Mouse (Mus musculus) inflammation-experienced regulatory T-cells, adult 6 months (primary cell): ENCODE results near the gene Mtg1. TPM values are rescaled to one million over a fixed set of nuclear protein-coding genes. Genes with fewer than 3 reads are reported as not detected.
"Not testable (repeated sequence)": the region's sequence is repeated elsewhere in the genome, so short reads cannot be mapped to it uniquely, and the experiment has no call there.

ENCODE experiments used
- ATAC-seq: one replicate; pipeline ENCODE4 v1.8.0; 2017
- polyA plus RNA-seq, 3 experiments: library from polyadenylated mRNA; unstranded; fragments of 100-300 nt; shearing (Covaris generic); gene quantifications; one replicate each; pipeline ENCODE4 v1.2.1; 2017

Mtg1 gene
- polyA plus RNA-seq, 3 experiments from 2014 or later, result 16.4 to 28.8 (median 22.9) TPM

DNA sequence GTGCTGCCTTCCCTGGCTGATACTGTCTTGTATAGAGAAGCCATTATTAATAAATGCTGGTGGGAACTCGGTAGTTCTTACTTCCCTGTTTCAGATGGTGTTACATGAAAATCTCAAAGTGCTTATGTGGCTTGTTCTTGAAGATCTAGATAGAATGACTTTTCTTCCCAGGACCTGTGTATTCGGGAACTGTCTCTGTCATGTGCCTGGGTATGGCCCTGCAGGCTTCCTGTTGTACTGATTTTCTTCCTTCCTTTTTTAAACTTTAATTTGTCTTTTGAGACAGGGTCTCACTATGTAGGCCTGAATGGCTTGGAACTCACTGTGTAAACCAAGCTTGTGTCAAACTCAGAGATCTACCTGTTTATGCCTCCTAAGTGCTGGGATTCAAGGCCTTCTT, 9.5 kb upstream of the Mtg1 start:
- no peak for ATAC-seq

DNA sequence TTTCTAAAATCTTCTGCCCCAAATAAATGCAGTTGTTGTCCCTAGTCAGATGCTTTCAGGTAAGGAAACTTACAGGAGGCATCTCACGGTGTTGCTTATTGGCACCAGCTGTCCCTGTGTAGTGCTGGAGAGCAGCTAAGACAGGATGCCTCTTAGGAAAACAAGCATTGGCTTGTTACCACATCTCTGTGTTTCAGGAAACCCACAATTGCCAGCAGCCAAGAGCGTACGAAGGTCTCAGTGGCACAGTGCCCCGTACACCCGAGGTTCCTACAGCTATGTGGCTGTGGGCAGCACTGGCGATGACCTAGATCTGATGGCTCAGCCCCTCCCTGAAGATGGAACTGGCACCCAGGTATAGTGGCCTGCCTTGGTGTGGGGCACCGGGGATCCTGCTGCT, 5.2 kb upstream of the Mtg1 start:
- ATAC-seq, result not testable (repeated sequence)

DNA sequence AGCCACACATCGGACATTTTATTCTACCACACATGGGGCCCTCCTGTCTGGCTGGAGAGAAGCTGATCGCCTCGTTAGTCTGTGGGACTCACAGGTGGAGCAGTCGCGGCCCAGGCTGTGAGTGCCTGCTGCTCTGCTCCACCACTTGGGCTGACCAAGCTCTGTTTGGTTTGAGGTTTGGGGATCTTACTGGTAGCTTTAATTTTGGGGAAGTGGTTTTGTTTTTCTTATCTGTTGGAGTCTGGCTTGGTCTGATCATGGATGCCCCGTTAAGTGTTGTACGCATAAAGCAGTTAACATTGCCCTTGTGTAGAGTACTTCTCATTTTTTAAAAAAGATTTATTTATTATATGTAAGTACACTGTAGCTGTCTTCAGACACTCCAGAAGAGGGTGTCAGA, 3.3 kb upstream of the Mtg1 start:
- not testable (repeated sequence) for ATAC-seq

DNA sequence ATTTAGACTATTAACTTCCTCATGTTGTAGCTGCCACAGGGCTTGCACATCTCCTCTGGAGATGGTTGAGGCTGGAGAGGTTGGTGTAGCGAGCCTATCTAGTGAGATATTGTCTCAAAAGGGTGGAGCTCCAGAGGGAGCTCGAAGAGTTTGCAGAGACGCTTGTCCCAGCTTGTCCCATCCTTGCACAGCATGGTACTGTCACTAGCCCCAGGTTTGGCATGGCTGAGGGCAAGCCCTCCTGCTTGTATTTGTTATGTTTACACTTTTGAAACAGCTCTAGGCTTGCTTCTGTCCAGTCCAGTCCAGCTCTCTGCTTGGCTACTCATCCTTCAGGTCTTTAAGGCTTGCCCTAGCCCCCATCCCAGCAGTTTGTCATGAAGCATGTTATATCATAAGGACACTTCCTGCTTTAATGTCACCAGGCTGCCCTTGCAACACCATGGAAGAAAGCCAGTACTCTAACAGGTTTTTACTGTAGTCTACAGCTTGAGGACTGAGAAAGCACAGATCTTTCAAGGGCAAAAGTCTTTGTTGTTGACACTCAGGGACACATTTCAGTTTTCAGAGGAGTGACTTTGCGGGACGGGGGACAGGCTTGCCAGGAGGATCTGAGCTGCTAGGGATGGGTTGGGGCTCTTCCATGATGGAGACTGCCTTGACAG, 2.1 kb upstream of the Mtg1 start:
- ATAC-seq, result no peak

DNA sequence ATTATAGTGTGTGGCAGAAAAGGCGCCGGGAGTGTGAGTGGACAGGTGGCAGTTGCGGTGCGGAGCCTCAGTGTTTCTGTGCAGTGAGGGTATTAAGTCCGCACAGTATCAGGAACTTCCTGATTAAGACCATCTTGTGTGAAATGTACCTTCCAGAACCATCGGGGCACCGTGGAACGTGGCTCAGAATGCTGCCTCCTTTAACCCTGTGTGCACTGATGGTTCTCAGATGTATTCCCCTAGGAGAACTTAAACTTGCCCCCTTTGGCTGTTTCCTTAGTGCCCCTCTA, 602 bp downstream of the Mtg1 start:
- ATAC-seq, result no peak

DNA sequence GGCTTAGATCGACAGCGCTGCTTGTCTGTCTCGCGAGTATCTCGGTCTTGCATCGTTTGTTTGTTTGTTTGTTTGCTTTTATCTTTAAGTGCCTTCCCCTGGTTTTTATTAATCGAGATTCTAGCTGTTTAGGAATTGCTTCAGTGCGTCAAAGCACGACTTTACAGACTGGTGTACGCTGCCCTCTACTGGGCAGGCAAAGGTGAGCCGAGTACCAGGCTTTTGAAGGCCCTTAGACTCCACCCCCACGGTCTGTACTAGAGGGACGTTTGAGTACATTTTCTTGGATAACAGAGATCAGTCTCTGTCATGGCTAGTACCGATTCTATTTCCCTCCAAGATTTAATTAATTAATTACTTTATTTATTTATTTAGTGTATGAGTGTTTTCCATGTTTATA, 4.0 kb downstream of the Mtg1 start:
- ATAC-seq, result no peak

DNA sequence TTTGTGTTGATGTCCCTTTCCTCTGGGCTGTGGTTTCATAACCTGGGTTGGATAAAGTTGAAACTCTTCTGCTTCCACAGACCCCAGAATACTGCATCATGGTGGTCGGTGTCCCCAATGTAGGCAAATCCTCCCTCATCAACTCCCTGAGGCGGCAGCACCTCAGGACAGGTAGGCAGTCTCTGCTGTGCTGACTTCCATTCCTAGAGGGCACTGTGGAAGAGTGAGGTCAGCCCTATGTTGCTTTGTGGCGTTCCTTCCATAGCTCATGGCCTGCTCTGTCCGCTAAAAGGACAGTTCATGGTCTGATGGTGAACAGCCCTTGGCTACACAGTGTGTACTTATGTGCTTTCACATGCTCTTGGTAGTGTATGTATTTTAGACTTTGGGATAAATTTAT, 7.2 kb downstream of the Mtg1 start:
- no peak for ATAC-seq

DNA sequence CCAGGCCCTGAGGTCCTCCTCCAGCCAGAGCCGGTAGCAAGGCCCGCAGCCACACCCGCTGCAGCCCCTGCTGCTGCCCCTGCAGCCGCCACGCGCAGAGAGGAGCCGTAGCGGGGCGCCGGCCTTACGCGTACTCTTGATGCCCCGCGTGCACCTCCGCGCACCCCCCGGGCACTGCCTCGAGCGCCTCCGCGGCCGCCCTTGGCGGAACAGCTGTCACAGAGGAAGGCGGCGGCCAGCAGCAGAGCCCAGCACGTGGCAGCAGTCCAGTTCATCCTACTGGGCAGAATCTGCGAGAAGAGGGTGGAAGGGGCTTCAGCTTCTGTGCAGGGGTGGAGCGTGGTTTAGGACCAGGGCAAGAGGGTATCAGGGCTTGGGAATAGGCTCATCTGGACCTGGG, 16.0 kb downstream of the Mtg1 start:
- no peak for ATAC-seq

DNA sequence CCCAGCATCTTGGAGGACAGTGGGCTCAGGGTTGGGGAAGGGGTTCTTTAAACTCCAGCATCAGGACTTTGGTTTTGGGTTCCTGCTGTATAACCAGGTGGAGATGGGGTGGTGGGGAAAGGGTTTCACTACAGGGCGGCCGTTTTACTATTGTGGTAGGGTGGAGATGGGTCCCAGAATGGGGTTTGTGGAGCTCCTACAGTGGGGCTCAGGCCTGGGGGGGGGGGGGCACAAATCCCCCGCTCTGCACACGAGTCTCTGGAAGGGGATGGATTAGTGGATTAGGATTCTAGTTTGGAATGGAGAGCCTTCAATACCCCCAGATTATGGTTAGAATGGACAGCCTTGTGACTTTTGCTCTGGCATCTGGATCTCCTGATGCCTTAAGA, 16.5 kb downstream of the Mtg1 start:
- no peak for ATAC-seq

DNA sequence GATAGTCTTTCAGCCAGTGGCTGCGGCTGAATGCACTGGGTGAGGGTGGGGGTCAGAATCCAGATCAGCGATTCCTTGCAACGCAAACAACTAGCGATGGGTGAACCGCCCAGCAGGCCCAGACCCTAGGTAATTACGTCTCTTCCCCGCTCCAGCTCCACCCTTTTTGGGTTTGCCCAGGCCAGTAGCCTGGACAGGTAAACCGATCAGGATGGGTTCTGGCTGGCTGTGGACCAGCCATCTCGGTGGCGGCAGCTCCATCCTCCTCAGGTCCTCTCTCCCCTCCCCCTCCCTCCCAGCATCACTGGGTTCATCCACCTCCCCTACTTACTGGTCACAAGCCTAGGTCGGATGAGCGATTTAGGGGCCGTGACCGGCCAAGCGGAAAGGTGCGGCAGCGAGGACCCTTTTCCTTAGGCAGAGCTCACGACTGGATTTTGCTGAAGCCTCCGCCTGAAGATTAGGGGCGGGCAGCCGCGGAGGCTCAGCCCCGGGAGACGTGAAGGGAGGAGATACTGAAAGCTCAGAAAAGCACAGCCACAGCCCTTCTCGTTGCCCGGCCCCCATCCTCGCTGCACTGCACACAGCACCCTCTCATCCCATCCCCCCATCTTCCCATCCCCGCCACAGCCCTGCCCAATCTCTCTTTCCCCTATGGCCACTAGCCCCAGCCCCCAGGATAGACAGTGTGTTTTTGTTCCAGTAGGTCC, 17.0 kb downstream of the Mtg1 start, which contains the start of gene Sprn:
Sprn (minus strand) TSS at position 660 of the 710 bp plus-strand sequence.
- ATAC-seq, result no peak

DNA sequence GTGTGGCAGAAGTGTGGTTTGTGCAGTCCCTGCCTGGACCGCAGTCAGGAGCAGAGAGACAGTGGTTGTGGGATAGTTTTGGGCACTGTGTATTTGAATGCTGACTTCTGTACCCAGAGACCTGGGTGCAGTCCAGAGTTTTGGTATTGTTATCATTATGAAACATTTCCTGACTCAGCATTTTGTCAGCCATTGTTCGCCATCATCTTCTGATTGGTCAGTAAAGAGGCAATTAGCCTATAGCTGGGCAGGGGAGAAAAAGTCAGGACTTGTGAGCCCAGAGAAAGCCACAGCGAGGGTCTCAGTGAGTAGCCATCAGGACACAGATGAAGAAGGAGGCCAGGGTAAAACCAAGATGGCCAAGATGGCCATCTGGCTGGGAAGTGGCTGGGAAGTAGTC, 23.0 kb downstream of the Mtg1 start:
- no peak for ATAC-seq

DNA sequence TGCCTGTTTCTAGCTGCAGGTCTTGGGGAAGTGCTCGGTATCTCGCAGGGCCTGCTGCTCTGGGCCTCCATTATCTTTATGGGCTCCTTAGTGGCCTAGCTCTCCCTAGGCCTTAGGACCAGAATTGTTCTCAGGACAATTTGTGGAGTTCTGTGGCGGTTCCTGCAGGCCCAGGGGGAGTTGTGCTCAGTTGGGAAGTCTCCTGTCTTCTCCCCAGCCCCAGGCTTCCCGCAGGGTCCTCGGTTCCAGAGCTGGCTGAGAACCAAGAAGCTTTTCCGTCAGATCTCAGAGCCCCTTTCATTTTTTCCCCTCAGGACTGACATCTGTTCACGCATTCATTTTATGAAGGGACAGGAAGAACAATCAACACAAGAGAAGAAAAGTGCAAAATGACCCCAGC, 27.3 kb downstream of the Mtg1 start, which contains the start of gene Olfr522:
Olfr522 (minus strand) TSS at position 101 of the 400 bp plus-strand sequence.
- no peak for ATAC-seq

DNA sequence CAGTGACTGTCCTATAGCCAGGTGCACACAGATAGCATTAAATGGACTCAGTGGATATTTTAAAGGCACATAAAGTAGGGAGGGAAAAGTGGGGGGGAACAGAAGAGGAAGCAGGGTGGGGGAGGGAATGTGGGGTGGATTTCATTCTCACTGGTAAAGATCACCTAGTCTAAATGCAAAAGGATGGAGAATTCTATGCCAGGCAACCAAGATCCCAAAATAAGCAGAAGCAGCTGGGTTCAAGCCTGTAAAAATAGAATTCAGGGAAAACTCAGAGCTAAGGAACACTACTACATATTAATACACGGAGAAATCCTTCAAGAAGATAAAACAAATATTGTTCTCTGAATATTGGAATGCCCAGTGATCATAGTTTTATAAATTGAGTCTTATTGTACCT, 30.6 kb downstream of the Mtg1 start:
- no peak for ATAC-seq

DNA sequence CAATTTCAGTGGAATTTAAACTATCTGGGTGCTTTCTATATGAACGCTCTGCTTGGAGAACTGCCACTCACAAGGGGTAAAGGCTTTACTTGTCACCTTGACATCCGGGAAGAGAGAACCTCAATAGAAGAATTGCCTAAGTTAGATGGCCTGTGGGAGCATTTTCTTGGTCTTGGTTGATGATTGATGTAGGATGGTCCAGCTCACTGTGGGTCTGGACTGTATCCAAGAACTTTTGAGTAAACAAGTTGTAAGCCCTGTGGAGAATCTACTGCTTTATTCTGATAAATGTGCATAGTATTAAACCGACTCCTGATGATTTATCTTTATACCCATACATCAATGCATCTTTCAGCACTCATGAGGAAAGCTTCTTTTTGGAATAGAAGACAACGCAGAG, 32.0 kb downstream of the Mtg1 start:
- no peak for ATAC-seq

DNA sequence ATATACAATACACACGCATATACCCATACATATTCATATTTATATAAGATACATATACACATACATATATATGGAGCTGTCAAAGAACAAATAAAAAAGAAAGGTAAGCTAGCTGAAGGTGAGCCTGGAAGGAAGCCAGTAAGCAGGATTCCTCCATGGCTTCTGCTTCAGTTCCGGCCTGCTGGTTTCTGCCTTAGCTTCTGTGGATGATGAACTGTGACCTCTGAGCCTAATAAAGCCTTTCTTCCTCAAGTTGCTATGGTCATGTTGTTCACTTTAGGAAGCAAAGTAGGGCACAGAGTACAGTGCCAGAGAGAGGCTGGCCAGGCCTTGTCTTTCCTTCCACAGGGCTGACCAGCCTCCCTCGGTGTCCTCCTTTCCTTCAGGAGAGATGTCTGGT, 33.5 kb downstream of the Mtg1 start:
- ATAC-seq, result no peak

DNA sequence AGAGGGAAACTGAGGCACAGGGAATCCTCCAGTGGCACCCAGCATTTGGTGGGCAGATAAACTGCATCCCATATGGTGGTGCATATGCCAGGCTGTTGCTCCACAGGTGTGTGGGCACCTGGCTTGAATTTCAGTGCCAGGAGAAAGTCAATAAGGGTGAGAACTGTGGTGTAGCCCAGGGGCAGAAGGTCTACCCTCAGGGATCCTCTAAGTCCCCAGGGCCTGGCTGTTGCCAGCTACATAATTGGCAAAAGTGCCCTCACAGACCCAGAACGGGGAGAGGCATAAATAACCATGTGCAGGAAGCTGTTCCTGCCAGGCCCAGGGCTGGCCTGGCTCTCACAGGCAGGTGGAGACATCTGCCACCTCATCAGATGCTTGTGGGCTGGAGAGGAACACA, 35.6 kb downstream of the Mtg1 start, which contains the start of gene Olfr523:
Olfr523 (plus strand) TSS at position 282 of the 400 bp plus-strand sequence.
- ATAC-seq, result no peak

DNA sequence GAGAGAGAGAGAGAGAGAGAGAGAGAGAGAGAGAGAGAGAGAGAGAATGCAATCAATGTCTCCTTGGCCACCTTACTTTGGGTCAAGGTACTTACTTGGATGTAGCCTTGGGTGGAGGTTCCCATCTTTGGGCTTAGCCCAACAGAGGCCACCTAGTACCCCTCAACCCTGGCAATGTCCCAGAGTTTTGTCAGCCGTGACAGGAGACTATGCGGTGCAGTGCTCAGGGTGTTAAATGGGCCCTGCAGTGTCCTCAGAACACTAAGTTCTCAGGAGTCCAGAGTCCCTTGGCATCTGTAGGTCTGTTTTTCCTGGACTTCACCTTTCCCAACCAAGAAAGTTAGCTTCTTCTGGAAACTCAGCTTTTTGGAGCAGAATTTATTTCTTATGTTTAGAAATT, 41.8 kb downstream of the Mtg1 start:
- ATAC-seq, result no peak

DNA sequence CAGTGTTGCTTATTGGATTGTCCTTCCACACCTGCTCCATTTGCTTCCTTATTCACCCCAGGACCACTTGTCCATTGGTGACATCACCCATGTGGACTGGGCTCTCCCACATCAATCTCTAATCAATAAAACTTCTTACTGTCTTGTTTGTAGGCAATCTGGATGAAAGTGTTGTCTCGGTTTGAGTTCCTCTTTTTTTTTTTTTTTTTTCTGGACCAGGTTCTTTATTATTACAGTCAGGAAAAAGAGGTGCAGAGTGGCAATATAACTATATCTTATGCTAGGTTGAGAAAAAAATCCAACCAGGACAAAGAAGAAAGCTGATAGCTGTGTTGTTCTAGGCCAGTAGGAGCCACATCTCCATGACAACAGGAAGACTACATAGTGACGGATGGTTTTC, 43.3 kb downstream of the Mtg1 start:
- ATAC-seq, result no peak

DNA sequence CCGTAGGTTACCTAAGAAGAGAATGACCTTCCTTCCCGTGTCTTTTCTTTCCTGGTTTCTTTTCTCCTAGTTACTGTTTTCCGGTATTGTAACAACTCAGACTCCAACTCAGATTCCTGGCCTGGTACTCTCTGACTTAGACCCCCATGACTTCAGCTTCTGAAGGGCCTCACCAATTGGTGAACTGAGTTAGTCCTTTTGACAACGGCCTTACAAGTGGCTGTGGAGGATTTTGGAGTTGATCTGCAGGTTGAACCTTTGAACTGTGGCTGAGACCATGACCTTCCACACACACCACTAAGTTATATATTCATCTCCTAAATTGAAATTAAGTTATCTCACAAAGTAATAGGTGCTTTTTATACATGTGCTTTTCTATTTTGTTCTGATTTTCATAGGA, 46.8 kb downstream of the Mtg1 start:
- no peak for ATAC-seq

DNA sequence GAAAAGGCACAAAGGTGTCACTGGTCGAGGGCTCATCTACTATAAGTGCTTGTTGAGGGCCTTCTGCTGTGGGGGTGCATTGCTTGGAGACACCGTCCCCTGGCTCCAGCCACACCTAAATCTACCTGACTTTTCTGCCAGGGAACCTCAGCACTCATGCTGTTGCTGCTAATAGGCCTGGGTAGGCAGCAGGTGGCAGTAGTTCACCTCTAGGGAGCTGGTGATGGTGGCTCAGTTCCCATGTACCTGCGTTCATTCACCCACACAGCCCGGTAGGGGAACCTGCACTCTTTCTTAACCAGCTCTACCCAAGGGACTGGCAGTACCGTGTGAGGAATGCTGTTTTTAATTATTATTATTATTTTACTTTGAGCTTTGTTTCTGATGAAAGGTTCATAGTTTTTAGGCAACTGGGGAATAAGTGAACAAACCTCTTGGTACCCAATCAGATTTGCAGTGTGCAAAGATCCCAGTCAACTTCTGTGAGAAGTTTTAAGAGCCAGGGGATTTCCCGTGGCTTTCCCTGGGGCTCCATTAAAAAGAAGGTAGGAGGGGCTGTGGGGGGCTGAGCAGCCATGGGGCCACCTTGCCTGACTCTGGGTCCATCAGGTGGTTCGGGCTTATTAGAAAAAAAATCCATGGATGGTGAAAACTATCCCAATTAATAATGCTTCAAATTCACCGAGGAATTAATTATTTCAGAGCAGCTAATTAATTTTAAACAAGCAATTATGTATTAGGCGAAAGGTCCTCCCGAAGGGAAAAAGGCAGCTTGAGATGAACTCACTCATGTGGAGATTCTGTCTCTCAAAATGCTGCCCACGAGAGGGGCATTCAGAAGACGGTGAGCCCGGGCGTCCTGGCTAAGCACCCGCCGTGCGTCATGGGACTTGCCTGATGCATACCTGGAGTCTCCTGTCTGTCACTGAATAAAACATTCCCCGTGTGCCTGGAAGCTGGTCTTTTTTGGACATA, 49.6 kb downstream of the Mtg1 start:
- peak; percentile 61 for ATAC-seq

DNA sequence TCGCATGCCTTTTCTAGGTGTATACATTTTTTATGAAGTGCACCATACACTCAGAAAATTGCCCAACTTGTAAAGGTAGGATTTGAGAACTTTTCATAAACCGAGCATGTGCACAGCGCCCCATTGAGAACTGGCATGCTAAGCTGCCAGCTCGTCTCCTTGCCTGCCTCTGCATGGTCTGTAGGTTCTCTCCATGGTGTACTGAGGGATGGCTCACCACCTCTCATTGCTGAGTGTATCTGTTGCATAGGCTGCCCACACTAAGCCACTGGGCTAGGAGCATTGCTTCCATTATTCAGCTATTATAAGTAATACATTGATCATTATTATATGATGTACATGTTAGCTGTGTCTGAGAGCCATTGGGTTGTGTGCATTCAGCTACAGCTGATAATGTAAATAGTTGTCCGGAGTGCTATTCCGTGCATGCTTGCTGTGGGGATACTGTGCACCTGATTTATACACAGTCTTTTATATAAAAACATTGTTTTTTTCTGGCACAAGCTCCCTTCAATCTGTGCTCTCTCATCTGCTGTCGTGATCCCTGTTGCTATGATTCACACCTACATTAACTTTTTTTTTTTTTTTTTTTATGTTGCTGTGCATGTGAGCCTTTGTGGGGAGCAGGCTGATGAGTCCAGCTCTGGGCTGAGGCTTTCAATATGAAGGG, 50.5 kb downstream of the Mtg1 start:
- ATAC-seq, result no peak

DNA sequence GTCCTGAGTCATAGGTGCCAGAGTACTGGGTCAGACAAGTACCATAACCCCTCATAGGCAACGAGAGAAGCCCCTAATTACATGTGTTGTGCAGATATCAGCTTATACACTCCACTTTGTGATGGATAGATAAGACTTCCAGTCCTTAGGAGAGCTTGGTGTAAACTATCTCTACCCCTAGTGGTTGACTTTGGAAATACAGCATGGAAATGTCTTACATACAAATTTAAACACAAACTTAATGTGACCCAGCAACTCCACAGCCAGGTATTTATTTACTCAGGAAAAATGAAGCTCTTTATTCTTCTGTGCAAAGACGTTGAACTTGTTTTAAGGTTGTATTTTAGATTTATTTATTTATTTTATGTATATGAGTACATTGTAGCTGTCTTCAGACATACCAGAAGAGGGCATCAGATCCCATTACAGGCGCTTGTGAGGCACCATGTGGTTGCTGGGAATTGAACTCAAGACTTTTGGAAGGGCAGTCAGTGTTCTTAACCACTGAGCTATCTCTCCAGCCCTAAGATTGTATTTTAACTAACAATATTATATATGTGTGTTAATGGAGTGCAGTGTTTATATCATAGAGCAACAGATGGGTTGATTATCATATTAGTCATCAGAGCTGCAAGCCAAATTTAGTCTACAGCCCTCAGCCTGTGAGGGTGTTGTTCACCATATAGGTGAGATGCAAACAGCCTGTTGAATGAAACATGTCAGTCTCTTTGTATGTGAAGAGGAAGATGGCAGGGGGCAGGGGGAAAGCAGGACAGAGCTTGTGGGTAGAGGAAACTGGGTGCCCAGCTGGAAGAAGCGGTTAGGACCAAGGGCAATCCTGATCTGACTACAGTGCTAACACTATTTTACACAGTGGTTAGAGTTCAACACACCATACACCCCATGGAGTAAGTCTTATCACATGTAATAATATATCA, 51.3 kb downstream of the Mtg1 start:
- ATAC-seq, result no peak
